Mouse (Mus musculus): Measurements from ENCODE around the gene Fras1.

GRCm38 (mm10) chr5:96799969-96800368 lies 426.2 kb downstream of the Fras1 start:
- no peak for TF ChIP-seq CTCF (IDR thresholded peaks at IDR 0.05; ENCODE audit: low read depth)
- no peak for TF ChIP-seq EP300 (optimal IDR thresholded peaks at IDR 0.05)

Data from stomach, postnatal 0 days (tissue).